Comparison of ENCODE assay signal across 8 mouse cellular contexts in genomic region chr9:48649098-48649766, GRCm38 (mm10). TPM values are rescaled to one million over a fixed set of nuclear protein-coding genes. Genes with fewer than 3 reads are reported as not detected.
DNase-seq lines count a peak whose midpoint lies in the region; ATAC-seq and TF ChIP-seq lines count a peak whose summit lies in the region.

No protein-coding gene starts in this region.

- H3K4me1 ChIP-seq in G1E (ENCODE audit: insufficient read depth, low read depth, low read length): peaks cover 53% of the 10 kb centered on the region
- peaks cover 19% of the 10 kb centered on the region for H3K4me1 ChIP-seq in brown adipose tissue, adult 24 weeks (ENCODE audit: control insufficient read depth, insufficient read depth, insufficient read length, low read length)
- H3K4me1 ChIP-seq in hindbrain, embryonic 11.5 days (replicated peaks; ENCODE audit: control insufficient read depth, insufficient read depth, low read length): peaks cover 19% of the 10 kb centered on the region
- H3K4me1 ChIP-seq in limb, embryonic 11.5 days (ENCODE audit: control insufficient read depth, insufficient read depth, low read length): peaks cover 32% of the 10 kb centered on the region
- H3K4me1 ChIP-seq in megakaryocyte, embryonic 14.5 days: peaks cover 27% of the 10 kb centered on the region
- H3K4me1 ChIP-seq in stomach, postnatal 0 days (replicated peaks; ENCODE audit: control insufficient read depth, insufficient read depth): no peaks in the 10 kb centered on the region; the same call in 1 of the 2 replicates

- H3K4me3 ChIP-seq in G1E (ENCODE audit: low read depth, low read length): peak overlapping the region; percentile 62; the same call in 1 of the 2 replicates
- peak overlapping the region; percentile 62 for H3K4me3 ChIP-seq in brown adipose tissue, adult 24 weeks (ENCODE audit: insufficient read depth, low read depth, low read length)
- H3K4me3 ChIP-seq in hindbrain, embryonic 11.5 days (ENCODE audit: low read depth, low read length): no peak overlapping the region
- peak overlapping the region; percentile 24 for H3K4me3 ChIP-seq in limb, embryonic 11.5 days (ENCODE audit: low read depth, low read length)
- H3K4me3 ChIP-seq in megakaryocyte, embryonic 14.5 days (replicated peaks): peak overlapping the region; percentile 42
- peak overlapping the region; percentile 32 for H3K4me3 ChIP-seq in stomach, postnatal 0 days (ENCODE audit: low read depth, low read length)

- H3K36me3 ChIP-seq in G1E (replicated peaks): peaks cover 34% of the 10 kb centered on the region
- no peaks in the 10 kb centered on the region for H3K36me3 ChIP-seq in hindbrain, embryonic 11.5 days (ENCODE audit: control insufficient read depth, insufficient read depth, low read length)
- no peaks in the 10 kb centered on the region for H3K36me3 ChIP-seq in limb, embryonic 11.5 days (ENCODE audit: control insufficient read depth, insufficient read depth, low read length)
- H3K36me3 ChIP-seq in megakaryocyte, embryonic 14.5 days (replicated peaks; ENCODE audit: low read length): peaks cover 16% of the 10 kb centered on the region
- no peaks in the 10 kb centered on the region for H3K36me3 ChIP-seq in stomach, postnatal 0 days (ENCODE audit: control insufficient read depth, insufficient read depth, low read length)

- H3K27ac ChIP-seq in brown adipose tissue, adult 24 weeks (replicated peaks; ENCODE audit: low read depth, low read length): peak overlapping the region; percentile 92
- H3K27ac ChIP-seq in hindbrain, embryonic 11.5 days (ENCODE audit: low read depth, low read length): peak overlapping the region; percentile 80
- H3K27ac ChIP-seq in limb, embryonic 11.5 days (replicated peaks; ENCODE audit: low read depth, low read length): 0 out of 2 replicates have a peak overlapping the region, but pooled peaks have one; percentile 21
- H3K27ac ChIP-seq in stomach, postnatal 0 days (replicated peaks): peak overlapping the region; percentile 76

- TF ChIP-seq CTCF in G1E (IDR thresholded peaks at IDR 0.05; ENCODE audit: low read depth, low read length): no peak
- TF ChIP-seq CTCF in stomach, postnatal 0 days (IDR thresholded peaks at IDR 0.05; ENCODE audit: low read depth): peak; percentile 12; the same call in 1 of the 2 replicates

- WGBS in hindbrain, embryonic 11.5 days: under 1% methylated on average over 18 of the region's 22 CpGs
- whole genome bisulfite sequencing in limb, embryonic 11.5 days: 0% methylated on average over 20 of the region's 22 CpGs
- WGBS in stomach, postnatal 0 days: 9% methylated on average over 18 of the region's 22 CpGs

- H3K4me2 ChIP-seq in hindbrain, embryonic 11.5 days (replicated peaks; ENCODE audit: low read depth, low read length): peak overlapping the region; percentile 35
- H3K4me2 ChIP-seq in limb, embryonic 11.5 days (ENCODE audit: low read depth, severe bottlenecking): peak overlapping the region; percentile 63
- peak overlapping the region; percentile 57 for H3K4me2 ChIP-seq in stomach, postnatal 0 days (replicated peaks; ENCODE audit: low read depth)

- DNase-seq in G1E (ENCODE audit: low spot score): no peak
- peak; percentile 46 to 64 for DNase-seq in gastrocnemius, adult 8-10 months (ENCODE audit: low spot score in 2 of 2)
- DNase-seq in hindbrain, embryonic 11.5 days (ENCODE audit: low spot score): peak; percentile 77
- DNase-seq in limb, embryonic 11.5 days (ENCODE audit: low spot score): peak; percentile 70
- peak; percentile 44 for DNase-seq in stomach, postnatal 0 days (ENCODE audit: low spot score)
- no peak for DNase-seq in ovary, adult 18-20 months (ENCODE audit: low spot score)

- H3K27me3 ChIP-seq in G1E (ENCODE audit: insufficient read depth, low read length): peaks cover 7% of the 10 kb centered on the region
- no peaks in the 10 kb centered on the region for H3K27me3 ChIP-seq in hindbrain, embryonic 11.5 days (ENCODE audit: control insufficient read depth, insufficient read depth, low read length)
- H3K27me3 ChIP-seq in limb, embryonic 11.5 days (ENCODE audit: control insufficient read depth, insufficient read depth, low read length): peaks cover 2% of the 10 kb centered on the region; the same call in 1 of the 2 replicates
- H3K27me3 ChIP-seq in megakaryocyte, embryonic 14.5 days (replicated peaks): peaks cover 2% of the 10 kb centered on the region
- H3K27me3 ChIP-seq in stomach, postnatal 0 days (ENCODE audit: control insufficient read depth, insufficient read depth, low read length): no peaks in the 10 kb centered on the region

- peak; percentile 50 for ATAC-seq in G1E (ENCODE audit: extremely low read depth, insufficient number of reproducible peaks, low FRiP score, poor library complexity, severe bottlenecking)
- ATAC-seq in hindbrain, embryonic 11.5 days (ENCODE audit: low FRiP score): peak; percentile 81
- 0 out of 2 replicates have a peak, but pooled peaks have one; percentile 31 for ATAC-seq in limb, embryonic 11.5 days (ENCODE audit: insufficient number of reproducible peaks, low FRiP score, low TSS enrichment, low read depth)
- ATAC-seq in stomach, postnatal 0 days (ENCODE audit: low FRiP score, low TSS enrichment): peak; percentile 77

- H3K9me3 ChIP-seq in G1E (replicated peaks): peaks cover 8% of the 10 kb centered on the region
- H3K9me3 ChIP-seq in hindbrain, embryonic 11.5 days (ENCODE audit: control insufficient read depth, low read length): no peaks in the 10 kb centered on the region; the same call in 1 of the 2 replicates
- peaks cover 3% of the 10 kb centered on the region for H3K9me3 ChIP-seq in limb, embryonic 11.5 days (ENCODE audit: control insufficient read depth, low read length)
- H3K9me3 ChIP-seq in megakaryocyte, embryonic 14.5 days: peaks cover 8% of the 10 kb centered on the region
- no peaks in the 10 kb centered on the region for H3K9me3 ChIP-seq in stomach, postnatal 0 days (ENCODE audit: control insufficient read depth, low read length)

- TF ChIP-seq EP300 in stomach, postnatal 0 days (optimal IDR thresholded peaks at IDR 0.05): no peak

- H3K9ac ChIP-seq in hindbrain, embryonic 11.5 days (ENCODE audit: low read depth, low read length): peak overlapping the region; percentile 5; the same call in 1 of the 2 replicates
- H3K9ac ChIP-seq in limb, embryonic 11.5 days (ENCODE audit: low read length): peak overlapping the region; percentile 52
- peak overlapping the region; percentile 52 for H3K9ac ChIP-seq in stomach, postnatal 0 days (ENCODE audit: low read length)

RNA-seq across cellular contexts. Expression of gene Nnmt, which starts 44.3 kb away (rescaled TPM):
- total RNA-seq in G1E (2014; fragmentation: Nextera tagmentation): not detected in 2 replicates
- total RNA-seq in G1E (2017): 0.66 TPM in 1 of 2 replicates, not detected in the other
- not detected in 2 replicates for polyA plus RNA-seq in G1E (2012)
- polyA plus RNA-seq in brown adipose tissue, adult 24 weeks (2012; ENCODE audit: insufficient read depth, insufficient read length, missing spikeins): 45.3 and 55.6 TPM in 2 replicates
- total RNA-seq in gastrocnemius, adult 8-10 months (2022): 1 to 10 TPM; 1.8 to 4.1 (median 3.5) TPM
- 0.81 and 1.2 TPM in 2 replicates for polyA plus RNA-seq in hindbrain, embryonic 11.5 days (2014; fragmentation: Nextera tagmentation; extraction: Ambion mirVana)
- 0.52 and 0.62 TPM in 2 replicates for polyA plus RNA-seq in limb, embryonic 11.5 days (2014; fragmentation: Nextera tagmentation; extraction: Ambion mirVana)
- polyA plus RNA-seq in megakaryocyte, embryonic 14.5 days (2012; ENCODE audit: insufficient read depth, low replicate concordance): not detected in 2 replicates
- polyA plus RNA-seq in stomach, postnatal 0 days (2015; fragmentation: Nextera tagmentation; extraction: Ambion mirVana): 3.3 and 5.3 TPM in 2 replicates

Comparison
In these comparisons a context has a peak if more than half of its experiments do, and no peak if none do; other contexts are left out.
1. ATAC-seq: peak in every context shown above with its lines; median percentile 81 in hindbrain, embryonic 11.5 days; 77 in stomach, postnatal 0 days; 50 in G1E; 31 in limb, embryonic 11.5 days.
2. DNase-seq: peak in gastrocnemius, adult 8-10 months (2 of 2), hindbrain, embryonic 11.5 days (single experiment), limb, embryonic 11.5 days (single experiment) and stomach, postnatal 0 days (single experiment); none in G1E (single experiment) and ovary, adult 18-20 months (single experiment).
3. H3K27ac ChIP-seq: peak in every context shown above with its lines; median percentile 92 in brown adipose tissue, adult 24 weeks; 80 in hindbrain, embryonic 11.5 days; 76 in stomach, postnatal 0 days; 21 in limb, embryonic 11.5 days.
4. Peak in every context shown above with its lines, with median percentiles within 50 percentile points of each other: H3K4me2 ChIP-seq and H3K9ac ChIP-seq.